ENCODE assay signal across 8 mouse cellular contexts in the genomic region with DNA sequence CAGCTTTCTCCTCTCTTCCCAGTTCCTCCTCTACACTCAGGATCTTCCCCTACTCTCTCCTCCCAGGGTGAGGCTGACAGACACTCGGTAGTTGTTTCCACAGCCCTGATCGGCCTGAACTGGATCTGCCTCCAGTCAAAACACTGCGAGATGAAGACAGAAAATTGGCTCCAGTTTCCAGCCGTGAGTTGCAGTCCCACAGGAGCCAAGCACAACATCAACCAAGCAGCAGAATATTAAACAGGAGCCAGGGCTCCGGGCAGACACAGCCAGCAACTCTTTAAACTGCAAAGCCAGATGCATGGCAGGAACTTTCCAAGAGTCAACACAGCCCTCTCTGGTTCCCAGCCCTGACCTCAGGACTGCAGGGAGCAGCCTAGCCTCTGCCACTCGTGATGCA. TPM values are rescaled to one million over a fixed set of nuclear protein-coding genes. Genes with fewer than 3 reads are reported as not detected.
A peak's percentile ranks its signal among the peaks of the same experiment; 100 is the strongest.
DNase-seq lines count a peak whose midpoint lies in the region; ATAC-seq lines count a peak whose summit lies in the region.

No protein-coding gene starts in this region.

- no peaks in the 10 kb centered on the region for H3K27me3 ChIP-seq in embryonic facial prominence, embryonic 14.5 days (replicated peaks; ENCODE audit: control insufficient read depth, insufficient read depth, low read length)
- H3K27me3 ChIP-seq in heart, embryonic 10.5 days (ENCODE audit: insufficient read depth, poor library complexity, severe bottlenecking), result peaks cover 63% of the 10 kb centered on the region
- H3K27me3 ChIP-seq in midbrain, embryonic 12.5 days, result peaks cover 59% of the 10 kb centered on the region

- 0% methylated on average over 6 of the region's 6 CpGs for WGBS in embryonic facial prominence, embryonic 14.5 days
- 8% methylated on average over 6 of the region's 6 CpGs for WGBS in heart, embryonic 10.5 days
- 5% methylated on average over 6 of the region's 6 CpGs for WGBS in midbrain, embryonic 12.5 days

- peak overlapping the region; percentile 97 for H3K9ac ChIP-seq in embryonic facial prominence, embryonic 14.5 days (ENCODE audit: low read depth, low read length)
- peak overlapping the region; percentile 43 for H3K9ac ChIP-seq in midbrain, embryonic 12.5 days (replicated peaks)

- peak overlapping the region; percentile 89 for H3K4me3 ChIP-seq in embryonic facial prominence, embryonic 14.5 days (ENCODE audit: low read depth, low read length)
- no peak overlapping the region for H3K4me3 ChIP-seq in heart, embryonic 10.5 days
- peak overlapping the region; percentile 19 for H3K4me3 ChIP-seq in midbrain, embryonic 12.5 days

- peak overlapping the region; percentile 75 for H3K27ac ChIP-seq in embryonic facial prominence, embryonic 14.5 days (replicated peaks; ENCODE audit: low read depth, low read length)
- 0 out of 2 replicates have a peak overlapping the region, but pooled peaks have one; percentile 10 for H3K27ac ChIP-seq in heart, embryonic 10.5 days
- peak overlapping the region; percentile 71 for H3K27ac ChIP-seq in midbrain, embryonic 12.5 days (replicated peaks)

- H3K4me1 ChIP-seq in embryonic facial prominence, embryonic 14.5 days (ENCODE audit: control insufficient read depth, insufficient read depth, low read length), result peaks cover 43% of the 10 kb centered on the region
- H3K4me1 ChIP-seq in heart, embryonic 10.5 days, result peaks cover 40% of the 10 kb centered on the region
- H3K4me1 ChIP-seq in midbrain, embryonic 12.5 days, result peaks cover 46% of the 10 kb centered on the region

- peak; percentile 91 for DNase-seq in NIH3T3 (ENCODE audit: low read depth)
- peak; percentile 93 for DNase-seq in embryonic facial prominence, embryonic 14.5 days (ENCODE audit: low spot score)
- DNase-seq in heart, embryonic 10.5 days (ENCODE audit: low spot score), result peak; percentile 76
- DNase-seq in kidney, adult 8-10 months, result peak; percentile 33 to 43
- no peak for DNase-seq in cerebellum, postnatal 36 days
- DNase-seq in frontal cortex, postnatal 14 days (ENCODE audit: low spot score in 2 of 2), result no peak

- H3K36me3 ChIP-seq in embryonic facial prominence, embryonic 14.5 days (ENCODE audit: control insufficient read depth, insufficient read depth, low read length), result peaks cover 42% of the 10 kb centered on the region
- peaks cover 30% of the 10 kb centered on the region for H3K36me3 ChIP-seq in heart, embryonic 10.5 days
- peaks cover 27% of the 10 kb centered on the region for H3K36me3 ChIP-seq in midbrain, embryonic 12.5 days

- no peaks in the 10 kb centered on the region for H3K9me3 ChIP-seq in embryonic facial prominence, embryonic 14.5 days (ENCODE audit: control insufficient read depth, low read length)
- no peaks in the 10 kb centered on the region for H3K9me3 ChIP-seq in heart, embryonic 10.5 days
- H3K9me3 ChIP-seq in midbrain, embryonic 12.5 days, result no peaks in the 10 kb centered on the region

- ATAC-seq in embryonic facial prominence, embryonic 14.5 days (ENCODE audit: low read depth), result peak; percentile 19; the same call in 1 of the 2 replicates
- no peak for ATAC-seq in midbrain, embryonic 12.5 days (ENCODE audit: low FRiP score, low read depth)
- ATAC-seq in megakaryocyte-erythroid progenitor cell, adult 5-6 weeks (replicated peaks; ENCODE audit: low FRiP score, low TSS enrichment, poor library complexity, severe bottlenecking), result no peak

- H3K4me2 ChIP-seq in embryonic facial prominence, embryonic 14.5 days (ENCODE audit: low read depth, low read length), result peak overlapping the region; percentile 81
- H3K4me2 ChIP-seq in midbrain, embryonic 12.5 days (replicated peaks), result peak overlapping the region; percentile 93

RNA-seq across cellular contexts. Expression of a gene that starts 3.9 kb away (rescaled TPM):
- polyA plus RNA-seq in embryonic facial prominence, embryonic 14.5 days (2014; fragmentation: Nextera tagmentation; extraction: Ambion mirVana), result 49.7 and 61.7 TPM in 2 replicates
- polyA plus RNA-seq in heart, embryonic 10.5 days (2016; fragmentation: Nextera tagmentation; extraction: Ambion mirVana), result 7.5 and 11.5 TPM in 2 replicates
- polyA plus RNA-seq in midbrain, embryonic 12.5 days (2016; fragmentation: Nextera tagmentation; extraction: Ambion mirVana), result 35.8 and 43.3 TPM in 2 replicates
- total RNA-seq in megakaryocyte-erythroid progenitor cell, adult 5-6 weeks (2014; fragmentation: Nextera tagmentation), result 0.57 TPM in 1 of 2 replicates, not detected in the other
- total RNA-seq in megakaryocyte-erythroid progenitor cell, adult 5-6 weeks (2017), result not detected in 2 replicates

Comparison
In these comparisons a context has a peak if more than half of its experiments do, and no peak if none do; other contexts are left out.
1. DNase-seq: peak in NIH3T3 (single experiment), embryonic facial prominence, embryonic 14.5 days (single experiment), heart, embryonic 10.5 days (single experiment) and kidney, adult 8-10 months (2 of 2); none in cerebellum, postnatal 36 days (0 of 2) and frontal cortex, postnatal 14 days (0 of 2).
2. H3K27ac ChIP-seq: peak in every context shown above with its lines; median percentile 75 in embryonic facial prominence, embryonic 14.5 days; 71 in midbrain, embryonic 12.5 days; 10 in heart, embryonic 10.5 days.